13 mouse cellular contexts compared by ENCODE assay signal in the genomic region with DNA sequence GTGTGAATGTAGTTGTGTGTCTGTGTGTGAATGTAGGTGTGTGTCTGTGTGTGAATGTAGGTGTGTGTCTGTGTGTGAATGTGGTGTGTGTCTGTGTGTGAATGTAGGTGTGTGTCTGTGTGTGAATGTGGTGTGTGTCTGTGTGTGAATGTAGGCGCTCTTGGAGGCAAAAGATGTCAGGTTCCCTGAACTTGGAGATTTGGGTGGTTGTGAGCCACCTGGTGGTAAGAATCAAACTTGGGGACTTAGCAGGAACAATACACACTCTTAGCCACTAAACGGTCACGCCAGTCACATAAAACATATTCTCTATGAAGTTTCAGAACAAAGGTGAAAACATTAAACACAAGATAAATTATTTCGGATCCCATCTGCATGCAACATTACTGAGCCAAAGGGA. TPM values are rescaled to one million over a fixed set of nuclear protein-coding genes. Genes with fewer than 3 reads are reported as not detected.
DNase-seq lines count a peak whose midpoint lies in the region; ATAC-seq and TF ChIP-seq lines count a peak whose summit lies in the region.
"Had no signal": no experiment of that assay in that cellular context is flagged by ENCODE, and none has a peak within 500 bp of the region (broad histone marks: within the 10 kb centered on the region; RNA-seq: fewer than 3 reads in every experiment).

No protein-coding gene starts in this region.

- no peak overlapping the region for H3K4me3 ChIP-seq in heart, postnatal 0 days (ENCODE audit: low read depth, low read length)
- no peak overlapping the region for H3K4me3 ChIP-seq in midbrain, embryonic 14.5 days (replicated peaks; ENCODE audit: low read depth, low read length)
- H3K4me3 ChIP-seq in midbrain, embryonic 16.5 days (ENCODE audit: low read depth, low read length): no peak overlapping the region
- H3K4me3 ChIP-seq in intestine, embryonic 15.5 days (replicated peaks): no peak overlapping the region
- H3K4me3 ChIP-seq: erythroblast, embryonic 14.5 days; heart, embryonic 10.5 days; midbrain, embryonic 15.5 days had no signal

- H3K36me3 ChIP-seq in heart, postnatal 0 days (replicated peaks; ENCODE audit: control insufficient read depth, insufficient read depth, low read length): no peaks in the 10 kb centered on the region
- H3K36me3 ChIP-seq in midbrain, embryonic 14.5 days (ENCODE audit: control insufficient read depth, insufficient read depth, low read length): 0 out of 2 replicates have a peak, but pooled peaks cover 5% of the 10 kb centered on the region
- peaks cover 8% of the 10 kb centered on the region for H3K36me3 ChIP-seq in midbrain, embryonic 16.5 days (ENCODE audit: control insufficient read depth, insufficient read depth, low read length)
- H3K36me3 ChIP-seq in intestine, embryonic 15.5 days: no peaks in the 10 kb centered on the region

- no peak overlapping the region for H3K4me2 ChIP-seq in heart, postnatal 0 days (ENCODE audit: low read depth, low read length)
- H3K4me2 ChIP-seq in midbrain, embryonic 14.5 days (ENCODE audit: low read length): no peak overlapping the region
- no peak overlapping the region for H3K4me2 ChIP-seq in midbrain, embryonic 16.5 days (ENCODE audit: low read length)
- no peak overlapping the region for H3K4me2 ChIP-seq in intestine, embryonic 15.5 days (replicated peaks)
- H3K4me2 ChIP-seq: midbrain, embryonic 15.5 days had no signal

- no peak overlapping the region for H3K9ac ChIP-seq in heart, postnatal 0 days (replicated peaks; ENCODE audit: low read depth, low read length)
- H3K9ac ChIP-seq in midbrain, embryonic 14.5 days (replicated peaks; ENCODE audit: low read length): no peak overlapping the region
- H3K9ac ChIP-seq in midbrain, embryonic 16.5 days (ENCODE audit: low read depth, low read length): no peak overlapping the region
- no peak overlapping the region for H3K9ac ChIP-seq in intestine, embryonic 15.5 days
- H3K9ac ChIP-seq: midbrain, embryonic 15.5 days had no signal

- no peaks in the 10 kb centered on the region for H3K4me1 ChIP-seq in heart, postnatal 0 days (ENCODE audit: control insufficient read depth, insufficient read depth)
- H3K4me1 ChIP-seq in midbrain, embryonic 14.5 days (ENCODE audit: control insufficient read depth, insufficient read depth, low read length): no peaks in the 10 kb centered on the region
- H3K4me1 ChIP-seq in midbrain, embryonic 16.5 days (ENCODE audit: control insufficient read depth, insufficient read depth, low read length): no peaks in the 10 kb centered on the region
- no peaks in the 10 kb centered on the region for H3K4me1 ChIP-seq in intestine, embryonic 15.5 days (replicated peaks)
- H3K4me1 ChIP-seq: midbrain, embryonic 15.5 days had no signal

- H3K27ac ChIP-seq in heart, postnatal 0 days (ENCODE audit: low read depth): no peak overlapping the region
- no peak overlapping the region for H3K27ac ChIP-seq in midbrain, embryonic 14.5 days (replicated peaks; ENCODE audit: low read depth, low read length)
- H3K27ac ChIP-seq in midbrain, embryonic 16.5 days (ENCODE audit: low read length): no peak overlapping the region
- no peak overlapping the region for H3K27ac ChIP-seq in intestine, embryonic 15.5 days
- H3K27ac ChIP-seq: heart, embryonic 10.5 days; midbrain, embryonic 15.5 days had no signal

- no peak for TF ChIP-seq EP300 in heart, postnatal 0 days (IDR thresholded peaks at IDR 0.05; ENCODE audit: low read depth)

- no peak for DNase-seq in heart, postnatal 0 days (ENCODE audit: low spot score)
- DNase-seq in heart, adult 9 months (ENCODE audit: low spot score in 2 of 2): no peak
- peak; percentile 59 for DNase-seq in midbrain, embryonic 14.5 days
- DNase-seq in c-Kit-positive CD71-positive TER-119-negative erythroid progenitor cells, embryonic 14.5 days (ENCODE audit: low read depth): peak; percentile 11
- DNase-seq in thymus, postnatal 25 days: peak; percentile 40
- no peak for DNase-seq in gastrocnemius, postnatal 14 days
- DNase-seq: cerebellum, adult 11 months; right cerebral cortex, adult 18-20 months had no signal

- 67% methylated on average over 4 of the region's 4 CpGs for WGBS in heart, postnatal 0 days
- 70% methylated on average over 4 of the region's 4 CpGs for WGBS in midbrain, embryonic 14.5 days
- WGBS in midbrain, embryonic 16.5 days: 67% methylated on average over 4 of the region's 4 CpGs
- WGBS in intestine, embryonic 15.5 days: 72% methylated on average over 4 of the region's 4 CpGs

- TF ChIP-seq CTCF in heart, postnatal 0 days (IDR thresholded peaks at IDR 0.05; ENCODE audit: low read depth): peak; percentile 40

- no peaks in the 10 kb centered on the region for H3K27me3 ChIP-seq in heart, postnatal 0 days (ENCODE audit: control insufficient read depth, insufficient read depth, low read length)
- H3K27me3 ChIP-seq in midbrain, embryonic 14.5 days (ENCODE audit: control insufficient read depth, insufficient read depth, low read length): no peaks in the 10 kb centered on the region
- H3K27me3 ChIP-seq in midbrain, embryonic 16.5 days (ENCODE audit: control insufficient read depth, insufficient read depth, low read depth, low read length): no peaks in the 10 kb centered on the region
- no peaks in the 10 kb centered on the region for H3K27me3 ChIP-seq in intestine, embryonic 15.5 days (replicated peaks)
- H3K27me3 ChIP-seq: midbrain, embryonic 15.5 days had no signal

- no peaks in the 10 kb centered on the region for H3K9me3 ChIP-seq in heart, postnatal 0 days (replicated peaks; ENCODE audit: control insufficient read depth, low read length)
- H3K9me3 ChIP-seq in midbrain, embryonic 14.5 days (ENCODE audit: control insufficient read depth, low read length): no peaks in the 10 kb centered on the region
- no peaks in the 10 kb centered on the region for H3K9me3 ChIP-seq in midbrain, embryonic 16.5 days (replicated peaks; ENCODE audit: control insufficient read depth, low read length, poor library complexity, severe bottlenecking)
- H3K9me3 ChIP-seq in intestine, embryonic 15.5 days: no peaks in the 10 kb centered on the region
- H3K9me3 ChIP-seq: heart, embryonic 10.5 days; midbrain, embryonic 15.5 days had no signal

- ATAC-seq in heart, postnatal 0 days (ENCODE audit: insufficient read depth, low read depth): no peak
- ATAC-seq in midbrain, embryonic 14.5 days (ENCODE audit: low FRiP score, low TSS enrichment): no peak
- ATAC-seq in midbrain, embryonic 16.5 days: no peak
- no peak for ATAC-seq in intestine, embryonic 15.5 days
- ATAC-seq: midbrain, embryonic 15.5 days had no signal

- intact Hi-C loops in gastrocnemius, postnatal 14 days (cut with DNase I; ENCODE audit: low total_unique reads): loop anchor here (10.0 kb wide), 2 partner anchors 464 to 674 kb away; no protein-coding TSS in a partner anchor

RNA-seq across cellular contexts. Expression of a gene that starts 39.9 kb away (rescaled TPM):
- total RNA-seq in heart, postnatal 0 days (2014; rRNA removed; ENCODE audit: low replicate concordance): 3.6 and 5.3 TPM in 2 replicates
- 19.8 and 22.2 TPM in 2 replicates for polyA plus RNA-seq in heart, postnatal 0 days (2015; fragmentation: Nextera tagmentation; extraction: Ambion mirVana)
- polyA plus RNA-seq in midbrain, embryonic 14.5 days (2014; fragmentation: Nextera tagmentation; extraction: Ambion mirVana): 59.0 and 62.6 TPM in 2 replicates
- polyA plus RNA-seq in midbrain, embryonic 16.5 days (2015; fragmentation: Nextera tagmentation; extraction: Ambion mirVana): 74.0 and 82.4 TPM in 2 replicates
- total RNA-seq in gastrocnemius, postnatal 14 days (2021): 1 to 10 TPM; 3.1 to 3.8 TPM
- 19.5 and 23.6 TPM in 2 replicates for polyA plus RNA-seq in intestine, embryonic 15.5 days (2015; fragmentation: Nextera tagmentation; extraction: Ambion mirVana)

Comparison
In these comparisons a context has a peak if more than half of its experiments do, and no peak if none do; other contexts are left out.
1. DNase-seq: peak in midbrain, embryonic 14.5 days (single experiment), c-Kit-positive CD71-positive TER-119-negative erythroid progenitor cells, embryonic 14.5 days (single experiment) and thymus, postnatal 25 days (single experiment); none in heart, postnatal 0 days (single experiment), heart, adult 9 months (0 of 2) and gastrocnemius, postnatal 14 days (single experiment).